Mouse (Mus musculus): ENCODE results near the gene Efcab9. TPM values are rescaled to one million over a fixed set of nuclear protein-coding genes. Genes with fewer than 3 reads are reported as not detected.

The Efcab9 gene
- polyA plus RNA-seq, 1 experiment: not detected

DNA sequence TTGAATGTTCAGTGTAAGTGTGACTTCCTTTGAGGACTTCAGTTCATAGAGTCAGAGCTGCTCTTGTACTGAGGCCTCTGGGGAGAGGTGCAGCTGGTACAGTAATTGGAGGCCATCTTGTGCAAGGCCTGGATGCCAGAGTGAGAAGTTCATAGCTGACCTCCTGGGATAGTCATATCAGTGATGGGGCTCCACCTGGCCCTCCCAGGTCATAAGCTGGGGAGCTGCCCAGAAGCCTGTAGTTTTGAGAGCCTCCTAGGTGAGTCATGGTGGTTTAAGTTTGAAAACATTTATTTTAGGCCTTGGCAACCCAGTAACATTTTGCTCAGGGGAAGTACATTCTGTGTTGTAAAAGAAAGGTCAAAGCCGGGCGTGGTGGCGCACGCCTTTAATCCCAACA, 26.1 kb upstream of the Efcab9 start:
- TF ChIP-seq POLR2A (IDR thresholded peaks at IDR 0.05; ENCODE audit: low read depth, low read length) (no peak), CTCF (IDR thresholded peaks at IDR 0.05; ENCODE audit: borderline replicate concordance, insufficient read depth, low read length) (no peak)
- Histone ChIP-seq H3K4me3 (ENCODE audit: insufficient read depth, low read length) (no peak overlapping the region), H3K4me1 (ENCODE audit: control insufficient read depth, insufficient read depth, low read length) (no peaks in the 10 kb centered on the region; the same call in 1 of the 2 replicates), H3K27ac (ENCODE audit: insufficient read depth, low read length) (no peak overlapping the region)

GRCm38 (mm10) chr11:32556333-32556990, 24.6 kb upstream of the Efcab9 start:
- H3K27ac ChIP-seq (ENCODE audit: insufficient read depth, low read length): no peak overlapping the region
- H3K4me3 ChIP-seq (ENCODE audit: insufficient read depth, low read length): no peak overlapping the region
- no peak for TF ChIP-seq POLR2A (IDR thresholded peaks at IDR 0.05; ENCODE audit: low read depth, low read length)
- TF ChIP-seq CTCF (IDR thresholded peaks at IDR 0.05; ENCODE audit: borderline replicate concordance, insufficient read depth, low read length): no peak
- no peaks in the 10 kb centered on the region; the same call in 1 of the 2 replicates for H3K4me1 ChIP-seq (ENCODE audit: control insufficient read depth, insufficient read depth, low read length)

DNA sequence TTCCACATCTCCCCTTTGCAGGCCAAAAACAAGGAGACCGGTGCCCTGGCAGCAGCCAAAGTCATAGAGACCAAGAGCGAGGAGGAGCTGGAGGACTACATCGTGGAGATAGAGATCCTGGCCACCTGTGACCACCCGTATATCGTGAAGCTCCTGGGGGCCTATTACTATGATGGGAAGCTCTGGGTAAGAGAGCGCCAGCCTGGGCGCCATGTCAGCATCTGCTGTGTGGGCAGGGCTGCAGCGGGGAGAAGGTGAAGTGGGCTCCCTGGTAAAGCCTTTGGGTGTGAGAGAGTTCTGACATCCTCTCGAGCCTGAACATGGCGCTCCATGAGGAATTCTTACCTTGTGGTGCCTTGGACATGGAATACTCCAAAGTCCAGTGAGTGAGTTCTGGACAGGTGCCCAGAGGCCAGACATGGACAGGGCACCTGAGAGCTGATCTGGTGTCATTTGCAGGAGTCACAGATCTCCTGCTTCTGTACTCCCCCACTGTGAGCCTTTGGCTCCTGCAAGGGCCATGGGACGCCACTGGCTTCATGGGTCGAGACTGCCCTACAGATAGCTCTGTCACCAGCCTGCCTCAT, 23.3 kb upstream of the Efcab9 start:
- no peak overlapping the region for H3K27ac ChIP-seq (ENCODE audit: insufficient read depth, low read length)
- H3K4me1 ChIP-seq (ENCODE audit: control insufficient read depth, insufficient read depth, low read length): no peaks in the 10 kb centered on the region; the same call in 1 of the 2 replicates
- no peak overlapping the region for H3K4me3 ChIP-seq (ENCODE audit: insufficient read depth, low read length)
- TF ChIP-seq CTCF (IDR thresholded peaks at IDR 0.05; ENCODE audit: borderline replicate concordance, insufficient read depth, low read length) (no peak), POLR2A (IDR thresholded peaks at IDR 0.05; ENCODE audit: low read depth, low read length) (no peak)

GRCm38 (mm10) chr11:32554141-32555091, 22.5 kb upstream of the Efcab9 start:
- H3K4me1 ChIP-seq (ENCODE audit: control insufficient read depth, insufficient read depth, low read length): no peaks in the 10 kb centered on the region; the same call in 1 of the 2 replicates
- TF ChIP-seq POLR2A (IDR thresholded peaks at IDR 0.05; ENCODE audit: low read depth, low read length) (no peak), CTCF (IDR thresholded peaks at IDR 0.05; ENCODE audit: borderline replicate concordance, insufficient read depth, low read length) (no peak)
- H3K4me3 ChIP-seq (ENCODE audit: insufficient read depth, low read length): no peak overlapping the region
- H3K27ac ChIP-seq (ENCODE audit: insufficient read depth, low read length): no peak overlapping the region

DNA sequence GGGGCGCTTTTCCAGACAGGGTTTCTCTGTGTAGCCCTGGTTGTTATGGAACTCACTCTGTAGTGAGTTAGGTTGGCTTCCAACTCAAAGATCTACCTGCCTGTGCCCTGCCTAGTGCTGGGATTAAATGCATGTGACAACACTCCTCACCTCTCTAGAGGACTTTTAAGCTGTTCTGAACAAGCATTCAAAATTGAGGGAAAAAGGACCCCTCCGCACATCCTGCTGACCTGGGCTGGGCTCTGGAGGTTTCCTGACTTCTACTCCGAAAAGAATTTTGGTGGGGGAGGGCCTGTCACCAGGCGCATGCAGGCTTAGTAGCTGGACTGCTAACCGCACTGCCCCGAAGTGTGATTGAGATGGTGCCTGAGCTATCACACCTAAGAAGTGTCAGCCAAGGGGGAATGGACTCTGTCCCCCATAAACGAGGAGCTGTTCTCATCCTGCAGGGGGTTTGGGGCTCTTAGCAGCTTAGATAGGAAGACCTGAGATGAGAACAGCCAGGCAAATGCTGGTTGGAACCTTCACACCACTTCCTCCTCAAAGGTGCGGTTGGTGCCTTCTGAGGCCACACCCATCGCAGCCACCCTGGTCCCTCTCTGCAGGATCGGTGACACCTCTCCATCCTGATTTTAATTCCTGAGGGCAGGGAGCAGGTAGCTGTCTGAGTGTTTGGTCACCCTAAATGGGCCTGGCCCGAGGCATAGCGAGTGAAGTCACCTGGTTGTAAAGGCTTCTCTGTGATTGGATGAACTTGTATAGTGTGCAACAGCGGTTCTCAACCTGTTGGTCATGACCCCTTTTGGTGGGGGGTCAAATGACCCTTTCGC, 21.6 kb upstream of the Efcab9 start:
- no peak overlapping the region for H3K27ac ChIP-seq (ENCODE audit: insufficient read depth, low read length)

GRCm38 (mm10) chr11:32552401-32553090, 20.7 kb upstream of the Efcab9 start:
- no peaks in the 10 kb centered on the region; the same call in 1 of the 2 replicates for H3K4me1 ChIP-seq (ENCODE audit: control insufficient read depth, insufficient read depth, low read length)

More for the DNA sequence above, 21.6 kb upstream of the Efcab9 start:
- Histone ChIP-seq H3K4me1 (ENCODE audit: control insufficient read depth, insufficient read depth, low read length) (no peaks in the 10 kb centered on the region; the same call in 1 of the 2 replicates), H3K4me3 (ENCODE audit: insufficient read depth, low read length) (no peak overlapping the region)
- TF ChIP-seq POLR2A (IDR thresholded peaks at IDR 0.05; ENCODE audit: low read depth, low read length) (no peak), CTCF (IDR thresholded peaks at IDR 0.05; ENCODE audit: borderline replicate concordance, insufficient read depth, low read length) (no peak)

DNA sequence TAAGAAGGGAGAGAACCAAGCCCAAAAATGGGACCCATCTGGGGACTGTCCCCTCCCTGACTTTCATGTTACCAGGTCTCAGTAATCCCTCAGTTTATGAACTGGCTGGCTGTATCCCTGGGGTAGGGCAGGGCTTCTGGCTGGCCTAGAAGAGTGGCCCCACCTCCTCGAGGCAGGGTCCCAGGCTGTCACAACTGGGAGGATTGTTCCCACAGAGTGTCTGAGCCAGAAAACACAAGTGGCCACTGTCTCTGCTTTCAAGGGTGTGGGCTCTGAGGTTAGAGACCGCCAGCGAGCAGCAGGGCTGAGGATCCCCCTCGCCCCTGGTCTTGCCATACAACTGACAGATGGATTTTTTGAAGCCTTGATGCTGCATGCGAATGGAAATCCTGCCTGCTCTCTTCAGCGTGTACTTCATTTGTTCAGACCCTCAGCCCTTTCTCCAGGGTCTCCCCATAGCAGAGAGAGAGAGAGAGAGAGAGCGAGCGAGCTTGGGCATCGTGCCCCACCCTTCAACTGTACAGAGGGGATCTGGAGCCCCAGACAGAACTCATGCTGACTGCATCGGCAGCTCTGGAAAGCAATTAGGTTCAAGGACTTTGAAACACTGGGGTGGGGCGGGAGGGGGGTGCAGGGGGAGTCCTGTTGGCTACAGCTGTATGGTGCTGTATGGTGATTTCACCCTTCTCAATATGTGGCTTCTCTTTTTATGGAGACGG, 19.9 kb upstream of the Efcab9 start:
- Histone ChIP-seq H3K4me1 (ENCODE audit: control insufficient read depth, insufficient read depth, low read length) (no peaks in the 10 kb centered on the region; the same call in 1 of the 2 replicates), H3K27ac (ENCODE audit: insufficient read depth, low read length) (no peak overlapping the region), H3K4me3 (ENCODE audit: insufficient read depth, low read length) (no peak overlapping the region)
- no peak for TF ChIP-seq CTCF (IDR thresholded peaks at IDR 0.05; ENCODE audit: borderline replicate concordance, insufficient read depth, low read length)
- TF ChIP-seq POLR2A (IDR thresholded peaks at IDR 0.05; ENCODE audit: low read depth, low read length): no peak

More at GRCm38 (mm10) chr11:32552401-32553090, 20.7 kb upstream of the Efcab9 start:
- no peak overlapping the region for H3K27ac ChIP-seq (ENCODE audit: insufficient read depth, low read length)
- no peak overlapping the region for H3K4me3 ChIP-seq (ENCODE audit: insufficient read depth, low read length)
- no peak for TF ChIP-seq POLR2A (IDR thresholded peaks at IDR 0.05; ENCODE audit: low read depth, low read length)
- TF ChIP-seq CTCF (IDR thresholded peaks at IDR 0.05; ENCODE audit: borderline replicate concordance, insufficient read depth, low read length): no peak

DNA sequence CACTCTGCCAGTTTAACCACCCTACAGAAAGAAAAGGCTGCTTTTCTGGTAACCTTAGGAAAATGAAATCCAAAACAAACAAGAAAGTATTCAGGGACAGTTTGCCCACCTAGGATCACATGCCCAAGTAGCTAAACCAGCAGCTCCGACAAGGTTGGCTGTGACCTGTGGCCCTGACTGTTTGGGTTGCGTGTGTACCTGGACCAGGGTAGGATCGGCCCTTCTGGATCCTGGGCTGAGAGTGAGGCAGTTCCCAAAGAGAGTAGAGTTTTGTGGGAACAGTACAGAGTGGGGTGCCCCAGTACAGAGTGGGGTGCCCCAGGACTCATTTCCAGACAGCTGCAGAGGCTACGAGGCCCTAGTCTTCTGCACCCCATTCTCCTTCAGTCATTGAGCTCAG, 19.2 kb upstream of the Efcab9 start:
- no peak for TF ChIP-seq POLR2A (IDR thresholded peaks at IDR 0.05; ENCODE audit: low read depth, low read length)
- no peak for TF ChIP-seq CTCF (IDR thresholded peaks at IDR 0.05; ENCODE audit: borderline replicate concordance, insufficient read depth, low read length)
- H3K4me3 ChIP-seq (ENCODE audit: insufficient read depth, low read length): no peak overlapping the region
- H3K4me1 ChIP-seq (ENCODE audit: control insufficient read depth, insufficient read depth, low read length): no peaks in the 10 kb centered on the region; the same call in 1 of the 2 replicates
- no peak overlapping the region for H3K27ac ChIP-seq (ENCODE audit: insufficient read depth, low read length)

Data from embryonic fibroblast, embryonic 13.5 days (primary cell).